Mouse (Mus musculus): ENCODE results near the gene Slc25a13.

DNA sequence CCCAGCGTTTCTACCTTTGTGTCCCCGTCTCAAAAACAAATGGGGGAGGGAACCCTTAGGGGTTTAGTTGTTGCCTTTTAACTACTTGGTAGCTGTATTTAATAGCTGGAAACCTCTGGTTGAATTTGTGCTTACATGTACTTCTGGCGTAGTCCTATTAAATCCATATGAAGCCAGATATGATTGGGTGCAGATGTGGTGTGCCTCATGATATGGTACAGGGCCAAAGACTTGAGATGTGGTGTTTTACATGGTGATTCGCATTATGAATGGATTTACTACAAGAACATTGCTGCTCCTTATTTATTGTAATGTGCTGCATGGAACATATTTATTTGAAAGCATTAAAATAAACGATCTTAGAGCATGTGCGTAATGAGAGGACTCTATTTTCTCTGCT, 189.3 kb downstream of the Slc25a13 start:
- TF ChIP-seq CTCF (IDR thresholded peaks at IDR 0.05; ENCODE audit: extremely low read depth, insufficient read depth, insufficient read length, insufficient replicate concordance) (no peak), POLR2A (IDR thresholded peaks at IDR 0.05; ENCODE audit: low read depth, low read length) (no peak)
